Mouse (Mus musculus): ENCODE measurements around the gene Tmprss4. TPM values are rescaled to one million over a fixed set of nuclear protein-coding genes. Genes with fewer than 3 reads are reported as not detected.

Tmprss4 gene
- polyA plus RNA-seq, 1 experiment from 2014 or later = not detected

- ATAC-seq (ENCODE audit: low read depth) = no peak
Measured at GRCm38 (mm10) chr9:45185250-45185649, 18.6 kb downstream of the Tmprss4 start.

GRCm38 (mm10) chr9:45183266-45183665, 20.6 kb downstream of the Tmprss4 start:
- Histone ChIP-seq H3K4me1 (ENCODE audit: control insufficient read depth, insufficient read depth, low read length) (no peaks in the 10 kb centered on the region), H3K4me3 (ENCODE audit: low read depth, low read length) (no peak overlapping the region), H3K9me3 (ENCODE audit: control insufficient read depth, low read length) (no peaks in the 10 kb centered on the region), H3K4me2 (ENCODE audit: low read depth, low read length) (no peak overlapping the region), H3K27ac (ENCODE audit: low read depth, low read length) (no peak overlapping the region), H3K9ac (replicated peaks; ENCODE audit: low read depth, low read length) (no peak overlapping the region), H3K27me3 (ENCODE audit: control insufficient read depth, insufficient read depth, low read length) (no peaks in the 10 kb centered on the region), H3K36me3 (ENCODE audit: control insufficient read depth, insufficient read depth, low read length) (no peaks in the 10 kb centered on the region)
- 89% methylated on average over 6 of the region's 6 CpGs for WGBS
- no peak for ATAC-seq (ENCODE audit: low read depth)

More at GRCm38 (mm10) chr9:45185250-45185649, 18.6 kb downstream of the Tmprss4 start:
- H3K27me3 ChIP-seq (ENCODE audit: control insufficient read depth, insufficient read depth, low read length) = no peaks in the 10 kb centered on the region
- WGBS = 73% methylated on average over 4 of the region's 4 CpGs
- no peak overlapping the region for H3K27ac ChIP-seq (ENCODE audit: low read depth, low read length)
- H3K9ac ChIP-seq (replicated peaks; ENCODE audit: low read depth, low read length) = no peak overlapping the region
- no peak overlapping the region for H3K4me3 ChIP-seq (ENCODE audit: low read depth, low read length)
- no peaks in the 10 kb centered on the region for H3K9me3 ChIP-seq (ENCODE audit: control insufficient read depth, low read length)
- H3K4me2 ChIP-seq (ENCODE audit: low read depth, low read length) = no peak overlapping the region
- H3K36me3 ChIP-seq (ENCODE audit: control insufficient read depth, insufficient read depth, low read length) = no peaks in the 10 kb centered on the region
- no peaks in the 10 kb centered on the region for H3K4me1 ChIP-seq (ENCODE audit: control insufficient read depth, insufficient read depth, low read length)

- Histone ChIP-seq H3K27me3 (ENCODE audit: control insufficient read depth, insufficient read depth, low read length) (no peaks in the 10 kb centered on the region), H3K9ac (replicated peaks; ENCODE audit: low read depth, low read length) (no peak overlapping the region), H3K4me3 (ENCODE audit: low read depth, low read length) (no peak overlapping the region), H3K4me2 (ENCODE audit: low read depth, low read length) (no peak overlapping the region), H3K4me1 (ENCODE audit: control insufficient read depth, insufficient read depth, low read length) (no peaks in the 10 kb centered on the region), H3K9me3 (ENCODE audit: control insufficient read depth, low read length) (no peaks in the 10 kb centered on the region), H3K36me3 (ENCODE audit: control insufficient read depth, insufficient read depth, low read length) (no peaks in the 10 kb centered on the region), H3K27ac (ENCODE audit: low read depth, low read length) (no peak overlapping the region)
- 63% methylated on average over 3 of the region's 3 CpGs for WGBS
- no peak for ATAC-seq (ENCODE audit: low read depth)
Measured at GRCm38 (mm10) chr9:45182521-45182920, 21.4 kb downstream of the Tmprss4 start.

GRCm38 (mm10) chr9:45181770-45182169, 22.1 kb downstream of the Tmprss4 start, which contains the start of gene BC049352:
TSS of gene BC049352 (plus strand) at chr9:45182007.
- Histone ChIP-seq H3K36me3 (ENCODE audit: control insufficient read depth, insufficient read depth, low read length) (no peaks in the 10 kb centered on the region), H3K27me3 (ENCODE audit: control insufficient read depth, insufficient read depth, low read length) (no peaks in the 10 kb centered on the region), H3K9me3 (ENCODE audit: control insufficient read depth, low read length) (no peaks in the 10 kb centered on the region), H3K9ac (replicated peaks; ENCODE audit: low read depth, low read length) (no peak within 1 kb of the TSS), H3K4me1 (ENCODE audit: control insufficient read depth, insufficient read depth, low read length) (no peaks in the 10 kb centered on the region), H3K4me2 (ENCODE audit: low read depth, low read length) (no peak within 1 kb of the TSS), H3K4me3 (ENCODE audit: low read depth, low read length) (no peak within 1 kb of the TSS), H3K27ac (ENCODE audit: low read depth, low read length) (no peak within 1 kb of the TSS)
- WGBS = 40% methylated on average over 2 of the region's 2 CpGs
- no peak for ATAC-seq (ENCODE audit: low read depth)

GRCm38 (mm10) chr9:45179282-45179681, 24.6 kb downstream of the Tmprss4 start:
- Histone ChIP-seq H3K4me2 (ENCODE audit: low read depth, low read length) (no peak overlapping the region), H3K36me3 (ENCODE audit: control insufficient read depth, insufficient read depth, low read length) (no peaks in the 10 kb centered on the region), H3K9me3 (ENCODE audit: control insufficient read depth, low read length) (no peaks in the 10 kb centered on the region), H3K27ac (ENCODE audit: low read depth, low read length) (no peak overlapping the region), H3K4me1 (ENCODE audit: control insufficient read depth, insufficient read depth, low read length) (no peaks in the 10 kb centered on the region), H3K9ac (replicated peaks; ENCODE audit: low read depth, low read length) (no peak overlapping the region), H3K4me3 (ENCODE audit: low read depth, low read length) (no peak overlapping the region), H3K27me3 (ENCODE audit: control insufficient read depth, insufficient read depth, low read length) (no peaks in the 10 kb centered on the region)
- no peak for ATAC-seq (ENCODE audit: low read depth)
- 88% methylated on average over 5 of the region's 5 CpGs for WGBS

- no peak overlapping the region for H3K4me2 ChIP-seq (ENCODE audit: low read depth, low read length)
- H3K9ac ChIP-seq (replicated peaks; ENCODE audit: low read depth, low read length) = no peak overlapping the region
- no peaks in the 10 kb centered on the region for H3K9me3 ChIP-seq (ENCODE audit: control insufficient read depth, low read length)
- H3K27me3 ChIP-seq (ENCODE audit: control insufficient read depth, insufficient read depth, low read length) = no peaks in the 10 kb centered on the region
- WGBS = 68% methylated on average over 3 of the region's 3 CpGs
- no peaks in the 10 kb centered on the region for H3K36me3 ChIP-seq (ENCODE audit: control insufficient read depth, insufficient read depth, low read length)
- no peak for ATAC-seq (ENCODE audit: low read depth)
- no peak overlapping the region for H3K4me3 ChIP-seq (ENCODE audit: low read depth, low read length)
- H3K4me1 ChIP-seq (ENCODE audit: control insufficient read depth, insufficient read depth, low read length) = no peaks in the 10 kb centered on the region
- H3K27ac ChIP-seq (ENCODE audit: low read depth, low read length) = no peak overlapping the region
Measured at GRCm38 (mm10) chr9:45173475-45173874, 30.4 kb downstream of the Tmprss4 start.

- Histone ChIP-seq H3K4me3 (ENCODE audit: low read depth, low read length) (no peak overlapping the region), H3K9me3 (ENCODE audit: control insufficient read depth, low read length) (no peaks in the 10 kb centered on the region), H3K4me1 (ENCODE audit: control insufficient read depth, insufficient read depth, low read length) (no peaks in the 10 kb centered on the region), H3K36me3 (ENCODE audit: control insufficient read depth, insufficient read depth, low read length) (no peaks in the 10 kb centered on the region), H3K9ac (replicated peaks; ENCODE audit: low read depth, low read length) (no peak overlapping the region), H3K27me3 (ENCODE audit: control insufficient read depth, insufficient read depth, low read length) (no peaks in the 10 kb centered on the region), H3K4me2 (ENCODE audit: low read depth, low read length) (no peak overlapping the region), H3K27ac (ENCODE audit: low read depth, low read length) (no peak overlapping the region)
- WGBS = 79% methylated on average over 1 of the region's 1 CpGs
- no peak for ATAC-seq (ENCODE audit: low read depth)
Measured at GRCm38 (mm10) chr9:45171073-45171610, 32.8 kb downstream of the Tmprss4 start.

- Histone ChIP-seq H3K4me1 (ENCODE audit: control insufficient read depth, insufficient read depth, low read length) (no peaks in the 10 kb centered on the region), H3K4me3 (ENCODE audit: low read depth, low read length) (no peak overlapping the region), H3K9me3 (ENCODE audit: control insufficient read depth, low read length) (no peaks in the 10 kb centered on the region), H3K9ac (replicated peaks; ENCODE audit: low read depth, low read length) (no peak overlapping the region), H3K4me2 (ENCODE audit: low read depth, low read length) (no peak overlapping the region), H3K27ac (ENCODE audit: low read depth, low read length) (no peak overlapping the region), H3K27me3 (ENCODE audit: control insufficient read depth, insufficient read depth, low read length) (no peaks in the 10 kb centered on the region), H3K36me3 (ENCODE audit: control insufficient read depth, insufficient read depth, low read length) (no peaks in the 10 kb centered on the region)
- no peak for ATAC-seq (ENCODE audit: low read depth)
- 85% methylated on average over 5 of the region's 5 CpGs for WGBS
Measured at GRCm38 (mm10) chr9:45170150-45170549, 33.7 kb downstream of the Tmprss4 start.

GRCm38 (mm10) chr9:45167903-45168302, 36.0 kb downstream of the Tmprss4 start:
- no peak overlapping the region for H3K27ac ChIP-seq (ENCODE audit: low read depth, low read length)
- H3K9ac ChIP-seq (replicated peaks; ENCODE audit: low read depth, low read length) = no peak overlapping the region
- H3K27me3 ChIP-seq (ENCODE audit: control insufficient read depth, insufficient read depth, low read length) = no peaks in the 10 kb centered on the region
- H3K36me3 ChIP-seq (ENCODE audit: control insufficient read depth, insufficient read depth, low read length) = no peaks in the 10 kb centered on the region
- H3K9me3 ChIP-seq (ENCODE audit: control insufficient read depth, low read length) = no peaks in the 10 kb centered on the region
- H3K4me1 ChIP-seq (ENCODE audit: control insufficient read depth, insufficient read depth, low read length) = no peaks in the 10 kb centered on the region
- no peak overlapping the region for H3K4me3 ChIP-seq (ENCODE audit: low read depth, low read length)
- WGBS = 78% methylated on average over 5 of the region's 5 CpGs
- no peak for ATAC-seq (ENCODE audit: low read depth)
- H3K4me2 ChIP-seq (ENCODE audit: low read depth, low read length) = no peak overlapping the region
